Mouse (Mus musculus) CH12.LX (cell line): Measurements from ENCODE around the gene Apmap.

ENCODE experiments used
- CTCF ChIP-seq, 2 experiments: IDR thresholded peaks in 1 of 2; conservative IDR thresholded peaks in 1 of 2; 2 replicates each; pipeline ENCODE4 v1.5.1; 2011 to 2012; ENCODE audit warnings: low read depth in 2 of 2, low read length in 2 of 2, improper control_type of control experiment in 1 of 2, inconsistent platforms in 1 of 2, mild to moderate bottlenecking in 1 of 2, moderate library complexity in 1 of 2
- ELF1 ChIP-seq: IDR thresholded peaks from 2 replicates; pipeline ENCODE4 v1.6.1; 2014; ENCODE audit warnings: low read depth, mild to moderate bottlenecking, inconsistent platforms, low read length, improper control_type of control experiment
- EP300 ChIP-seq: IDR thresholded peaks from 2 replicates; pipeline ENCODE4 v1.6.1; 2011; ENCODE audit warnings: low read length, improper control_type of control experiment
- JUND ChIP-seq: conservative IDR thresholded peaks from 2 replicates; pipeline ENCODE4 v1.6.1; 2011; ENCODE audit warnings: low read depth, low read length, improper control_type of control experiment
- MAFK ChIP-seq: IDR thresholded peaks from 2 replicates; pipeline ENCODE4 v1.6.1; 2011; ENCODE audit warnings: low read length, improper control_type of control experiment; ENCODE audit not compliant: insufficient replicate concordance
- MXI1 ChIP-seq: IDR thresholded peaks from 2 replicates; pipeline ENCODE4 v1.6.1; 2011; ENCODE audit warnings: mild to moderate bottlenecking, low read depth, low read length, improper control_type of control experiment
- NRF1 ChIP-seq: IDR thresholded peaks from 2 replicates; pipeline ENCODE4 v1.6.1; 2014; ENCODE audit warnings: low read depth, mild to moderate bottlenecking, inconsistent platforms, low read length, improper control_type of control experiment, moderate library complexity
- TBP ChIP-seq: conservative IDR thresholded peaks from 2 replicates; pipeline ENCODE4 v1.6.1; 2011; ENCODE audit warnings: low read depth, low read length, improper control_type of control experiment
- USF1 ChIP-seq: IDR thresholded peaks from 2 replicates; pipeline ENCODE4 v1.6.1; 2014; ENCODE audit warnings: low read depth, mild to moderate bottlenecking, inconsistent platforms, low read length, improper control_type of control experiment
- USF2 ChIP-seq: conservative IDR thresholded peaks from 2 replicates; pipeline ENCODE4 v1.6.1; 2011; ENCODE audit warnings: low read depth, low read length, improper control_type of control experiment
- ZC3H11A ChIP-seq: IDR thresholded peaks from 2 replicates; pipeline ENCODE4 v1.6.1; 2012; ENCODE audit warnings: low read depth, mild to moderate bottlenecking, inconsistent platforms, low read length, improper control_type of control experiment

- no peak for TF ChIP-seq CTCF (conservative IDR thresholded peaks at IDR 0.05 in 1 of 2, IDR thresholded peaks at IDR 0.05 in 1 of 2; ENCODE audit: low read depth in 2 of 2, low read length in 2 of 2)
- no peak for TF ChIP-seq USF1
- TF ChIP-seq MAFK = no peak
- TF ChIP-seq JUND = no peak
- TF ChIP-seq ZC3H11A = no peak
- no peak for TF ChIP-seq TBP
- no peak for TF ChIP-seq USF2
- no peak for TF ChIP-seq MXI1
- TF ChIP-seq EP300 = no peak
- no peak for TF ChIP-seq NRF1
- no peak for TF ChIP-seq ELF1
Observed at GRCm38 (mm10) chr2:150643726-150644415, 35.5 kb upstream of the Apmap start.
